Mouse (Mus musculus) G1E (cell line): ENCODE measurements at regions not wholly inside any gene's neighbourhood (a gene's known extent, or its start where the extent isn't known, plus 50 kb on each side); places are given as distances from the start of the nearest gene placed in this dataset.

ENCODE experiments used
- ATAC-seq: 2 replicates; pipeline ENCODE4 v1.8.0; 2016; ENCODE audit warnings: mild to moderate bottlenecking; ENCODE audit not compliant: insufficient number of reproducible peaks, poor library complexity, low FRiP score, severe bottlenecking; ENCODE audit errors: extremely low read depth
- DNase-seq: peaks from one replicate; pipeline ENCODE4 v3.0.0; 2012; ENCODE audit warnings: low spot score
- H3K27me3 ChIP-seq: 2 replicates; pipeline ENCODE4 v1.6.1; 2012; ENCODE audit warnings: mild to moderate bottlenecking, low read length, inconsistent platforms; ENCODE audit not compliant: insufficient read depth
- H3K36me3 ChIP-seq: replicated peaks from 2 replicates; pipeline ENCODE3; 2012; ENCODE audit warnings: mild to moderate bottlenecking, inconsistent platforms
- H3K4me1 ChIP-seq: 2 replicates; pipeline ENCODE4 v1.6.1; 2012; ENCODE audit warnings: low read depth, low read length, inconsistent platforms, mixed read lengths; ENCODE audit not compliant: insufficient read depth
- H3K4me3 ChIP-seq: 2 replicates; pipeline ENCODE4 v1.5.1; 2012; ENCODE audit warnings: low read depth, mild to moderate bottlenecking, inconsistent platforms, low read length, moderate library complexity, mixed read lengths
- H3K9me3 ChIP-seq: replicated peaks from 2 replicates; pipeline ENCODE4 v1.6.1; 2012; ENCODE audit warnings: inconsistent platforms
- CTCF ChIP-seq: IDR thresholded peaks from 2 replicates; pipeline ENCODE4 v1.5.1; 2012; ENCODE audit warnings: low read depth, low read length, inconsistent platforms, mixed read lengths
- GATA1 ChIP-seq: IDR thresholded peaks from 2 replicates; pipeline ENCODE4 v1.6.1; 2012; ENCODE audit warnings: borderline replicate concordance, low read length, inconsistent platforms, mixed read lengths
- GATA2 ChIP-seq: IDR thresholded peaks from 2 replicates; pipeline ENCODE4 v1.6.1; 2012; ENCODE audit warnings: low read depth, low read length, inconsistent platforms, borderline replicate concordance
- POLR2AphosphoS5 ChIP-seq: IDR thresholded peaks from 2 replicates; pipeline ENCODE4 v1.6.1; 2012; ENCODE audit warnings: low read depth, low read length, inconsistent platforms; ENCODE audit not compliant: insufficient replicate concordance
- TAL1 ChIP-seq: conservative IDR thresholded peaks from 2 replicates; pipeline ENCODE4 v1.6.1; 2012; ENCODE audit warnings: low read depth, low read length, inconsistent platforms, mixed read lengths

DNA sequence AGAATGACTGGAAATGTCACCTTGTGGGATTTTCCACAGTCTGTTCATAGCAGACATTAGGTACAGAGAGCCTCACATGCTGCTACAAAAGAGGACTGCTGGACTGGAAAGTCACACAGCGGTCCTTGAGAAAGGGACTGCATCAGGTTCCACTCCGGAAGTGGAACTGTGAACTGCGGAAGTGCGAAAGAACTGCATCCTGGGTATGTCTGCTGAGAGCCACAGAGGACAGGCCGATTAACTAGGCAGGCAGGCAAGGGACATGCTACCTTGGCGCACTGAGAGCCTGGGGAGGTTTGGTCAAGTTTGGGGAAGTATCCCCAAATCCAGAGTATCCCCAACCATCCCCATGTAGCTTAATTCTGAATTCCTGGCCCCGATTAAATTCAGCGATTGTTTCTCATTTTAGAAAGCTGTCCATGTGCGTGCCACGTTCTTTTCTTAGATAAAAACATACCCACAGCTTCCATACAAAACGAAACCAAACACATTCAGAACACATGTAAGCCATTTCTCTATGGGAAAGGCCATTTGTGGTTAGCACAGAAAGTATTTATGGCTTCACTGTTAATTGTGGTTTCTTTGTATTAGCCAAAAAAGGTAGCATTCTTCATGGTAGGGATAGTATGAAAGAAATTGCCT lies 552.2 kb downstream of the Plcl1 start:
- H3K4me1 ChIP-seq: no peaks in the 10 kb centered on the region
- no peak for TF ChIP-seq GATA1
- no peak for TF ChIP-seq POLR2AphosphoS5
- TF ChIP-seq TAL1: no peak
- no peak for TF ChIP-seq GATA2
- ATAC-seq (no peak), DNase-seq (no peak)
- no peaks in the 10 kb centered on the region for H3K27me3 ChIP-seq
- H3K36me3 ChIP-seq: no peaks in the 10 kb centered on the region
- peaks cover 35% of the 10 kb centered on the region for H3K9me3 ChIP-seq
- no peak overlapping the region for H3K4me3 ChIP-seq

DNA sequence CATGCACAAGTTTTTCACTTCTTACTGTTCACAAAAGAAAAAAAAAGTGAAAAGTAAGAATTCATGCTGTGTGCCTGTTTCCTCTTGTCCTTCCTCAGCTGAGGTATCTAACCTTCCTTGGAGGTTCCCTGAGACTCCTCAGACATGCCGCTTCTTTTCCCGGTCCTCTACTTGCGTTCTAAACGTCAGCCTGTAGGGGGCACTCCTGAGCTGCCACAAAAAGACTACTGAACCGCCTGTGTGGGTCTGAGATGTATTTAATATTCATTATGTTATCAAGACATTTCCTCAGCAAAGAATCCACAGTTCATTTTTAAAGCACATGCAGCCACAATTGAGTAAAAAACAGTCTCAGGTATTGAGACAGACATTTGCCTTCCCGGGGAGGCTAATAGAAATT lies 554.6 kb downstream of the Plcl1 start:
- TF ChIP-seq GATA2 (no peak), POLR2AphosphoS5 (no peak), CTCF (no peak), TAL1 (no peak), GATA1 (no peak)
- DNase-seq (no peak), ATAC-seq (no peak)
- Histone ChIP-seq H3K9me3 (peaks cover 37% of the 10 kb centered on the region), H3K4me1 (no peaks in the 10 kb centered on the region), H3K4me3 (no peak overlapping the region), H3K27me3 (no peaks in the 10 kb centered on the region), H3K36me3 (no peaks in the 10 kb centered on the region)

DNA sequence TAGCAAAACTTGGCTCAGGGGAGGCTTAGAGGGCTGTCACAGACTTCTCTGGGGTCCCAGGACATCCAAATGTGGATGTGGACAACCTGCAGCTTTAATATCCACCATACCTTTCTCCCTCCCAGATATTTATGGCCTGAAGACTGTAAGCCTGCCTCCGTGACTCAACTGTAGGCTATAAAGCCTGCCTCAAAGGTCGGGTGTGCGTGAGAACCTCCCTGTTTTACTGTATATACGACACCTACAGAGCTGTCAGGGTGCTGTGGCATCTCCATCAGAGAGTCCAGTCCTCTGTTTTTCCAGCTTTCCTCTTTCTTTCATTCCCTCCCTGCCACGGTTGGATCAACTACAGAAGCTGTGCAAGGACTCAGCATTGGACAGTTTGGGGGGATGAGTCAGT lies 558.1 kb downstream of the Plcl1 start:
- Histone ChIP-seq H3K36me3 (no peaks in the 10 kb centered on the region), H3K4me3 (no peak overlapping the region), H3K9me3 (peaks cover 38% of the 10 kb centered on the region), H3K4me1 (no peaks in the 10 kb centered on the region), H3K27me3 (no peaks in the 10 kb centered on the region)
- no peak for TF ChIP-seq TAL1
- TF ChIP-seq CTCF: no peak
- no peak for TF ChIP-seq POLR2AphosphoS5
- TF ChIP-seq GATA1: no peak
- TF ChIP-seq GATA2: no peak
- ATAC-seq (no peak), DNase-seq (no peak)

DNA sequence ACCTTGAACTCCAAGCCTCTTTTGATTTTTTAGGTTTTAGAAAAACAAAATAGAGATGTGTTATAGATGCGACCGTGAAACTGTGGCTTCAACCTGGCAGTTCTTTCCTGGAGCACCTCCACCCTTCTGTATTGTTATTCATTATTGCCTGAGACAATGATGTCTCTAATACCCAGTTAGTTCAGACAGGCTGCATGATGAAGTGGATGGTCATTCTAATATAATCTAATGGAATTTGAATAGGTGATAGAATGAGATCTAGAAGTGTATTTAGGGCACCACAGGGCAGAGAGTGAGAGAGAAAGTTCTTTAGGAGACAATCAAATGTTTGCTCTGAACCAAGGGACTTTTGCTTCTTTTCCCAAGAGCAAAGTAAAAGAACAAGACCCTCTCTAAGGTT lies 560.6 kb downstream of the Plcl1 start:
- Histone ChIP-seq H3K27me3 (no peaks in the 10 kb centered on the region), H3K4me3 (no peak overlapping the region), H3K36me3 (no peaks in the 10 kb centered on the region), H3K9me3 (peaks cover 40% of the 10 kb centered on the region), H3K4me1 (no peaks in the 10 kb centered on the region)
- TF ChIP-seq CTCF: no peak
- no peak for DNase-seq
- no peak for ATAC-seq

DNA sequence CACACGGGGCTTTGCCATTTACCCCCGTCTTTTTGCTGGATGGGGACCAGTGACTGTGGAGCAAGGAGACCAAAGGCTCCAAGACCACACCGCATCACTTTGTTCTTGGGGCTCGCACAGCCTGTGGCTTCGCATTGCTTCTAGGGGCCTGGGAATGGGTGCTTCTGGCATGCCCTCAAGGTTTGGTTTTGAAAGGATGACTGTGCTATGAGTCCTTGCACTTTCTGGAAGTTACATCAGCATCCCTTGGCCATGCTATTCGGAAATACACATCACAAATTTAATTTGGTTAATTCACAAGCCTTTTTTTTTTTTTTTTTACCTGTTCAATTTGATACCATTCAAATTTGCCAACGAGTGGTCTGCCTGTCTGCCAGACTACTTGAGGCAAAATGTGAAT lies 562.1 kb downstream of the Plcl1 start:
- H3K4me3 ChIP-seq: no peak overlapping the region
- no peaks in the 10 kb centered on the region for H3K36me3 ChIP-seq
- DNase-seq (no peak), ATAC-seq (no peak)
- peaks cover 28% of the 10 kb centered on the region for H3K9me3 ChIP-seq
- H3K27me3 ChIP-seq: no peaks in the 10 kb centered on the region
- TF ChIP-seq GATA2 (no peak), TAL1 (no peak), POLR2AphosphoS5 (no peak), CTCF (no peak), GATA1 (no peak)
- no peaks in the 10 kb centered on the region for H3K4me1 ChIP-seq

DNA sequence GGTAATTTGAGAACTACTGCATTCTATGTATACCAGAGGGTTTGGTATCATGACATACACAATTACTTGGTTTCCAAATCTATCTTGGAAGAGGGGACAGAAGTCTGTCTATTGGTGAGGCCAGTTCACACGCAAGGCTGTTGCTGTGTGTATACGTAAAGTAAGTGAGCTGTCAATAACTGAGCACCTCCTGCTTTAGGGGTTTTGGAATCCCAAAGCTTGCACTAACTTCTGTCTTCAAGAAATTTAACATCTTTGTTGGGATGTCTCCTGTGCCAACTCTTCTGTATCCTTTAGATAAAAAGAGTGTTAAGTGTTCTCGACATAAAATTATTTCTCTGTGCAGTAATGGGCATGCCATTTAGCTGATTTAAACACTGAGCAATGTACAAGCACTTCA lies 572.1 kb downstream of the Plcl1 start:
- no peaks in the 10 kb centered on the region for H3K27me3 ChIP-seq
- DNase-seq: no peak
- no peaks in the 10 kb centered on the region for H3K4me1 ChIP-seq
- TF ChIP-seq POLR2AphosphoS5 (no peak), GATA1 (no peak), TAL1 (no peak), GATA2 (no peak), CTCF (no peak)
- H3K4me3 ChIP-seq: no peak overlapping the region
- no peaks in the 10 kb centered on the region for H3K36me3 ChIP-seq
- ATAC-seq: no peak
- peaks cover 9% of the 10 kb centered on the region for H3K9me3 ChIP-seq

DNA sequence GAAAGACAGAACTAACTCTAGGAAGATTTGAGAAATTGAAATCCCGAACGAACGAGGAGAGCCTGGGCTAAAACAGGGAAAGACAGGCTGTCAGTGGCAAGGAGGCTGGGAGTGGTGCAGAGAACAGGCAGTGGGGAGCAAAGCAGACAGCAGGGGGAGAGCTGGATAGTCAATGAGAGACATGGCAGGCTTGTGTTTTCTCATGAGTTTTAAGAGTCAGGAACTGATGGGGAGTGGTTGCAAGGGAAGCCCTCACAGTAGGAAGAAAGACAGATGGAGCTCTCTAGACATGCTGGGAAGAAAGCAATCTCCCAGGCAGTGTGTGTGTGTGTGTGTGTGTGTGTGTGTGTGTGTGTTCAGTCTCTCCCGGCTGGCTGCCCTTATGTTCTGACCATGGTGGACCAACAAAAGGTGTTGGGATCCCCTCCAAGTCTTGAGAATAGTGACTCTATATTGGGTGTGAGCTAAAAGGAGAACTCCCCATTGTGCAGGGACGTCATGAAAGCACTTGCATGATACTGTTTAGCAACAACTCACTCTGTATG lies 577.9 kb downstream of the Plcl1 start:
- no peaks in the 10 kb centered on the region for H3K36me3 ChIP-seq
- no peaks in the 10 kb centered on the region for H3K4me1 ChIP-seq
- peaks cover 28% of the 10 kb centered on the region for H3K9me3 ChIP-seq
- TF ChIP-seq POLR2AphosphoS5 (no peak), CTCF (no peak), GATA2 (no peak), TAL1 (no peak), GATA1 (no peak)
- DNase-seq (no peak), ATAC-seq (no peak)
- no peak overlapping the region for H3K4me3 ChIP-seq
- H3K27me3 ChIP-seq: no peaks in the 10 kb centered on the region
